Mouse (Mus musculus): ENCODE results near the gene Vmn2r17.

Gene Vmn2r17

GRCm38 (mm10) chr5:109419388-109419787 is at the start of gene Vmn2r17:
TSS of gene Vmn2r17 (plus strand) at chr5:109419688.
- no peak for DNase-seq (ENCODE audit: low read depth in 1 of 2, low spot score in 2 of 2)

GRCm38 (mm10) chr5:109466576-109467506 is 47.4 kb downstream of the Vmn2r17 start:
- DNase-seq (ENCODE audit: low read depth in 1 of 2, low spot score in 2 of 2): no peak

GRCm38 (mm10) chr5:109506729-109507128 is 87.2 kb downstream of the Vmn2r17 start:
- DNase-seq (ENCODE audit: low read depth in 1 of 2, low spot score in 2 of 2): no peak

All from monocyte, adult 2 months (primary cell).